Mouse (Mus musculus): ENCODE data around the gene Tcaf2.

DNA sequence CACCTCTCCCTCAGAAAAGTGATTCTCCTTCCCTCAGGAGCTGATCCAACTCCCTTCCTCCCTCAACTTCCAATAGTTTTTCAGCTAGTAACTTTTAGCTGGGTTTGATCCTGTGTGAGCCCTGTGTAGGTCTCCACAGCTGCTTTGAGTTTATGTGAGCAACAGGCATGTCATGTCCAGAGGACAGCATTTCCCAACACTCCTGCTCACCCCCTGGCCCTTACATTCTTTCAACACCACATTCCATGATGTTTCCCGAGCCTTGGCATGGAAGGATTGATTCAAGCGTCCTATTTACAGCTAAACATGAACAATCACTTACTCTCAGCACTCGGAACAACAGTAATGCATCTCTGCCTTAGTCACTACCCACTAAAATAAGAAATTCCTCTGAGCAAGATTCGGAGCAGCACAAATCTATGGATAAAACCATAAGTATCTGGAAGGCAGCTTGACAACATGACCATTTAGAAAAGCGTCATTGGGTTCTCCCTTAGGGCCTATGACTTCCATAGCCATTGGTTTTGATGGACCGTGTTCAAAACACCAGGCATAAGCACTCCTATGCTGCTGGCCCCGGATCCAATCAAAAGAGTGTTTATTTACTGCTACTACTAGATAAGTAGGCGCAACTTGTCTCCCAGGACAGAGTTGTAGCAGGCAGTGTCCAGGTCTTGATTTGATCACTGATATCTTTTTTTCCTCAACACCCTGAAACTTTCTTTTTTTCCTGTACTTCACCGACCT lies 62.1 kb downstream of the Tcaf2 start:
- no peak for TF ChIP-seq ZKSCAN1 (IDR thresholded peaks at IDR 0.05; ENCODE audit: low read depth, low read length)
- TF ChIP-seq GATA1 (IDR thresholded peaks at IDR 0.05; ENCODE audit: low read depth, low read length) = no peak
- TF ChIP-seq POLR2A (IDR thresholded peaks at IDR 0.05; ENCODE audit: control insufficient read depth in 1 of 2, insufficient read depth in 1 of 2, low read depth in 1 of 2, low read length in 2 of 2, poor library complexity in 1 of 2) = no peak
- no peak for TF ChIP-seq CTCF (IDR thresholded peaks at IDR 0.05 in 2 of 3, conservative IDR thresholded peaks at IDR 0.05 in 1 of 3; ENCODE audit: control insufficient read depth in 1 of 3, insufficient read depth in 1 of 3, low read depth in 2 of 3, low read length in 3 of 3, poor library complexity in 1 of 3, severe bottlenecking in 1 of 3)
- no peak for TF ChIP-seq SIN3A (IDR thresholded peaks at IDR 0.05; ENCODE audit: low read length)
- no peak for TF ChIP-seq MAFK (IDR thresholded peaks at IDR 0.05; ENCODE audit: borderline replicate concordance, low read depth, low read length)
- TF ChIP-seq EP300 (IDR thresholded peaks at IDR 0.05; ENCODE audit: low read depth in 1 of 2, low read length in 2 of 2) = no peak
